Mouse (Mus musculus): Measurements from ENCODE around the gene Phgr1.
A peak's percentile ranks its signal among the peaks of the same experiment; 100 is the strongest.

The Phgr1 gene

GRCm38 (mm10) chr2:118779065-118779464, 6.5 kb downstream of the Phgr1 start:
- no peak for DNase-seq (ENCODE audit: low spot score in 2 of 2)

GRCm38 (mm10) chr2:118779504-118780480, 7.2 kb downstream of the Phgr1 start, which contains the start of gene Disp2:
Gene Disp2, plus strand, starts transcription at chr2:118779719.
- peak; percentile 88 to 95 for DNase-seq (ENCODE audit: low spot score in 2 of 2)

DNA sequence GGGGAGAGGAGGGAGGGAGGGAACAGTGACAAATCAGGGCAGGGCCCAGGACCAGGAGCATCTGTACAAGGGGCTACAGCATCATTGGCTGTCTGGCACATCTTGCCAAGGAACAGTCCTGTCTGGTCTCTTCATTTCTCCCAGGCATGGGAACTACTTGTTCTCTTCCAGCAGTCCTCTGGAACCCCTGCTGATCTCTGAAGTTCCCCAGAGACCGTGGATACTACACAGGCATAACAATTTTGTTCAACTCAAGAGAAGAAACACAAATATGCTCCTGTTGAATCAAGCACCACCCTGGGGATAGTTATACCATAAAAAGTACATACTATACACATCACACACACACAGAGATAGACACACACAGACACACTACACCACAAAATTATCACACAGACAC, 8.5 kb downstream of the Phgr1 start:
- DNase-seq (ENCODE audit: low spot score in 2 of 2): no peak

DNA sequence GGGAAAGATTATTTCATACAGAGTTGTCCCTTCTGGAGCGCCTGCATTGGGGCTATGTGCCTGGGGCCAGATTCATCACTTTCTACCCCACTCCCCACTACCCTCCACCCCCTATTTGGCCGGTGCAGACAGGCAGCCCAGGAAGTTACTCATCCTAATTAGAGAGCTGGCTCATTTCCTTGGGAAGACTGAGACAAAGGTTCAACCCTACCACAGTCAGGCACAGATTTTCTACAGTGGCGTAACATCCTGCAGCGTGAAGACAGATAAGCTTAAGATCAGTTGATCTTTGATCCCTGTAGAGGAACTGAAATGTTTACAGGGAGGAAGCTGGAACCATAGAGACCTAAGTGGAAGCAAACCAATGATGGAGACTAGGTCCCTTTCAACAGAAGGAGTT, 9.7 kb downstream of the Phgr1 start:
- no peak for DNase-seq (ENCODE audit: low spot score in 2 of 2)

GRCm38 (mm10) chr2:118783093-118783492, 10.5 kb downstream of the Phgr1 start:
- DNase-seq (ENCODE audit: low spot score in 2 of 2): no peak

DNA sequence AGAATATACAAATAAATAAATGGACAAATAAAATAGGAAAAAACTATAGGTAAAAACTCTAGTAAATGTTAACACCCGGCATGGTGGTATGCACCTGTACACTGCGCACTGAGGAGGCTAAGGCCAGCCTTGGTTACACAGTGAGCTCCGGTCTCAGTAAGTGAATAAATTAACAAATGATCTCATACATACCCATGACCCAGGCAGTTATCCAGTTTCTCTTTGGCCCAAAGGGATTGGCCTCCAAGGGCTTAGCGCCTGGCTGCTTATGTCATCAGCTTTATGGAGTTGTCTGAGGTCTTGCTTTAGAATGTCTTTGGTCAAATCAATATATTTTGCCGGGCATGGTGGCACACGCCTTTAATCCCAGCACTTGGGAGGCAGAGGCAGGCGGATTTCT, 11.1 kb downstream of the Phgr1 start:
- DNase-seq (ENCODE audit: low spot score in 2 of 2): no peak

GRCm38 (mm10) chr2:118786525-118786924, 14.0 kb downstream of the Phgr1 start:
- no peak for DNase-seq (ENCODE audit: low spot score in 2 of 2)

DNA sequence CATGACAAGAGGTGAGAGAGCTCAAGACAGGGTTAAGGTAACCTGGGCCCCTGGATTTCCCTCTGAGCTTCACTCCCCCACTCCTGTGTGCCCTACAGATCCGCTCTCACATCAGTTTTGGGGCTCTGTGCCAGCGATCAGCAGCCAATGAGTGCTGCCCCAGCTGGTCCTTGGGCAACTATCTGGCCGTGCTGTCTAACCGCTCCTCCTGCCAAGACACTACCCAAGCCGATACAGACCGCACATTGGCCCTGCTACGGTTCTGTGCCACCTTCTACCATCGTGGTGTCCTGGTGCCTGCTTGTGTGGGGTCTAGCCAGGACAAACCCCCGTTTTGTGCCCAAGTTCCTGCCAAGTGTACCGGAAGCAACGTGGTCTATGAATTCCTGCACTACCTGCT, 16.9 kb downstream of the Phgr1 start:
- peak in 1 of 2 experiments; percentile 79 for DNase-seq (ENCODE audit: low spot score in 2 of 2)

GRCm38 (mm10) chr2:118790221-118790550, 17.6 kb downstream of the Phgr1 start:
- no peak for DNase-seq (ENCODE audit: low spot score in 2 of 2)

GRCm38 (mm10) chr2:118790551-118791525, 18.3 kb downstream of the Phgr1 start:
- DNase-seq (ENCODE audit: low spot score in 2 of 2): peak; percentile 62 to 89

DNA sequence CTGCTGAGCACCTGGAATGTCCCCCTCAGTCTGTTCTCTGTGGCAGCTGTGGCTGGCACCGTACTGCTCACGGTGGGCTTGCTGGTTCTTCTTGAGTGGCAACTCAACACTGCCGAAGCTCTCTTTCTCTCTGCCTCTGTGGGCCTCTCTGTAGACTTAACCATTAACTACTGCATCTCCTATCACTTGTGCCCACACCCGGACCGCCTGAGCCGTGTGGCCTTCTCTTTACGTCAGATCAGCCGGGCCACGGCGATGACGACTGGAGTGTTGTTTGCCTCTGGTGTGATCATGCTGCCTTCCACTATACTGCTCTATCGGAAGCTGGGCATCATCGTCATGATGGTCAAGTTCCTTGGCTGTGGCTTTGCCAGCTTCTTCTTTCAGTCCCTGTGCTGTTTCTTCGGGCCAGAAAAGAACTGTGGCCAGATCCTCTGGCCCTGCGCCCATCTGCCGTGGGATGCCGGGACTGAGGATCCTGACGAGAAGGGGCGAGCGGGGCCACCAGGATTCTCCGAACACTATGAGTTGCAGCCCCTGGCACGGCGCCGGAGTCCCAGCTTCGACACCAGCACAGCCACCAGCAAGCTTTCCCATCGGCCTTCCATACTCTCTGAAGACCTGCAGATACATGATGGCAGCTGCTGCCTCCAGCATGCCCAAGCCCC, 19.2 kb downstream of the Phgr1 start:
- DNase-seq (ENCODE audit: low spot score in 2 of 2): peak in 1 of 2 experiments; percentile 35

DNA sequence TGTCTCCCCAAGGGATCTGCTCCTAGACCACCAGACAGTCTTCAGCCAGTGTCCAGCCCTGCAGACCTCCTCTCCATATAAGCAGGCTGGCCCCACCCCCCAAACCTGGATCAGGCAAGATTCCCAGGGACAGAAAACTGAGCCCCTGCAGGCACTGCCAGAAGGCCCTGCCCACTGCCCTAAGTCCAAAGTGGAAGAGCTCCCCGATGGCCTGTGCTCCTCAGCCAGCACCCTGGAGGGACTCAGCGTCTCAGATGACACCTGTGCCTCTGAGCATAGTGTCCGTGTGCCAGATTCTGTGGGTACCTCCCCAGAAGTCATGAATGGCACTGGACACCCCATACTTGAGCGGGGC, 19.7 kb downstream of the Phgr1 start:
- DNase-seq (ENCODE audit: low spot score in 2 of 2): no peak

DNA sequence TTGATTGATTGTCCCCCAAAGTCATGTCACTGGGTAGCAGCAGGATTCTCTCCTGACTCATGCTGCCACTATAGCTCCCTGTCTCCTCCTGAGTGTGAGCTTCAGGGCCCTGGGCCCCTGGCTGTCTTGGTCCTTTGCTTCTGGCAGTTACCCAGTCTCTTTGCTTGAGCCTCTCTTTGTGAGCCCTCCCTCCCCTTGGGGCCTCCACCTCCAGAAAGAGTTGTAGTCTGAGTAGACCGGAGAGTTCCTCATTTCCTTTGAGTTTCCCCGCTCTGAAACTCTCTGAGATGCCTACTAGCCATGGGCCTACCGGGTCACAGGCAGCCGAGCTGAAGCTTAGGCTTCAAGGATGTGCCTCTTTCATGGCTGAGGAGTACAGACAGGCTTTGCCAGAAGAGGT, 21.1 kb downstream of the Phgr1 start:
- DNase-seq (ENCODE audit: low spot score in 2 of 2): no peak

GRCm38 (mm10) chr2:118802542-118803118, 30.1 kb downstream of the Phgr1 start:
- DNase-seq (ENCODE audit: low spot score in 2 of 2): no peak

- DNase-seq (ENCODE audit: low spot score in 2 of 2): no peak
Observed at GRCm38 (mm10) chr2:118804474-118804873, 31.9 kb downstream of the Phgr1 start.

DNA sequence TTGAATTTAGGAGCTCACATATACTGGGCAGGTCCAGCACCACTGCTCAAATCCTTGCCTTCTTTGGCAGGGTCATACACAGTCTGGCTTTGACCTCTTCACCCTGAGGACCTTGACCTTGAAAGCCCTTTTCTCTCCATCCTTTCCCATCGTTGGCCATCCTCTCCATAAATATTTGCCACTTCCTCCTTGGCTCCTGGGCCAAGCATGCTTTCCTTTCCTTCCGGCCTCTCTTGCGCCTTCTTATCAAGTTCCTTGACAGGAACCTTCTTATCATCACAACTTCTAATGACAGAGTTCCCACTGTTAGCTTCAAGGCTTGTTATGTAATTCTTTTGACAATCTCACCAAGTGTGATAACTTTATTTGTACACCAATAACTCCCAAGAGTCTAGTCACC, 32.6 kb downstream of the Phgr1 start:
- no peak for DNase-seq (ENCODE audit: low spot score in 2 of 2)

- no peak for DNase-seq (ENCODE audit: low spot score in 2 of 2)
Observed at GRCm38 (mm10) chr2:118805756-118806155, 33.2 kb downstream of the Phgr1 start.

DNA sequence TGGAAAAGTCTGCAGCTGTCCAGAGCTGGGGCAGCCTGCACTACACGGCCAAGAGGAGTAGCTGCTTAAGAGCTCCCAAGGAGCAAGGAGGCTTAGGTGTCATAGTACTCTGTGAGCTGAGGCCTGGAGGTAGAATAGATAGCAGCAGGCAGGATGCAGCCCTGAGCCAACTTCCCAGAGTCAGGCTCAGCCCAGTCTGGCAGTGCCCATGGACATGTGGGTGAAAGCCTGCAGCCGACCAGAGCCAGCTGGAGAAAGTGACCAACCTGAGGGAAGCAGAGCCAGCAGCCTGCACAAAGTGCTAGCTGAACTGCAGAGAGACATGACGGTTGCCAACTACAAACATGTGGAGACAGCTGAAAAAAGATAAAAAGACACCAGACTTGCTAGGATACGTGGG, 34.3 kb downstream of the Phgr1 start:
- no peak for DNase-seq (ENCODE audit: low spot score in 2 of 2)

DNA sequence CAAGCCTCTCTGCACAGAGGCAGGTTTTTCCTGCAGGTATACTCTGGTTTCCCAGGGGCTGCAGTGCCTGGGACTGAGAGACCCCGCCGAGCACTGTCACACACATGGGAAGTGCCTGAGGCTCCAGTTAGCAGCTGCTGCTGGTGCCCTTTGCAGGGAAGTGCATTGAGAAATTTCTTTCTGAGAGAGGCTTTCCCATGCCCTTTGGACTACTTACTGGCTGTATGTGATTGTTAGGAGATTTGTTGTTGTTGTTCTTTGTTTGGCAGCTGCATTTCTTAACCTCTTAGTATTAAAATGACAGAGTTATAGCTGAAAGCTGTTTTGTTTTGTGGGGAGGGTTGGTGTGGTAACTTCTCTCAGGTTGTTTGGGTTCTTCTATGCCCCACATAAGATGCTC, 38.3 kb downstream of the Phgr1 start:
- DNase-seq (ENCODE audit: low spot score in 2 of 2): no peak

DNA sequence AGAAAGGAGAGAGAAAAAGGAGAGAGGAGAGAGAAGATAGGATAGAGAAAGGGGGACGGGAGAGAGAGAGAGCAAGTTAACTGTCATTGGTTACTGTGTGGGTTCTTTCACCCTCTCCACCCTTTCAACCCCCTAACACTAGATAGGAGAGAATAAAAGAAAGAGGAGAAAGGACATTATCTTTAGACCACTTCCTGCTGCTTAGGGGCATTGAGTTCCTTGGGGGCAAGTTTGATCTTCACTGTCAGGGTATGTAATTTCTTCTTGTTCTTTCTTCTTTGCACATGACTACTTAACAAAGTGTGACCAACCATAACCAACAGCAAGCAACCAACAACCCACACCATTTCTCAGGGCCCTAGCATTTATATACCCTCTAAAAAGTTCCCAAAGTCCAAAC, 40.2 kb downstream of the Phgr1 start:
- DNase-seq (ENCODE audit: low spot score in 2 of 2): no peak

GRCm38 (mm10) chr2:118813981-118814836, 41.6 kb downstream of the Phgr1 start, which contains the start of gene Knstrn:
Gene Knstrn, plus strand, starts transcription at chr2:118814003.
- peak; percentile 60 to 81 for DNase-seq (ENCODE audit: low spot score in 2 of 2)

Data from cerebellum, postnatal 4 days (tissue).